Mouse (Mus musculus) thymus, adult 2 months (tissue): ENCODE measurements around the gene Mfsd2a.

Experiments
- CTCF ChIP-seq: fragments of 200-500 bp; IDR thresholded peaks from 2 replicates; pipeline ENCODE4 v1.5.1; 2012; ENCODE audit warnings: mild to moderate bottlenecking, control low read depth, low read length, moderate library complexity, borderline replicate concordance; ENCODE audit not compliant: control insufficient read depth, poor library complexity, insufficient read depth; ENCODE audit errors: extremely low read depth
- POLR2A ChIP-seq: fragments of 200-500 bp; IDR thresholded peaks from 2 replicates; pipeline ENCODE4 v1.6.1; 2012; ENCODE audit warnings: mild to moderate bottlenecking, low read length, control low read depth, moderate library complexity; ENCODE audit not compliant: control insufficient read depth, poor library complexity, insufficient read depth; ENCODE audit errors: extremely low read depth

- TF ChIP-seq CTCF (no peak), POLR2A (no peak)
Observed at GRCm38 (mm10) chr4:122959816-122960215, 1.2 kb downstream of the Mfsd2a start.
